Mouse (Mus musculus) ES-E14 (cell line): ENCODE measurements around the gene Lmod1. TPM values are rescaled to one million over a fixed set of nuclear protein-coding genes. Genes with fewer than 3 reads are reported as not detected.

Source experiments
- DNase-seq: peaks from one replicate; pipeline ENCODE4 v3.0.0-alpha.2; 2013; ENCODE audit warnings: low read depth, low spot score
- H3K27ac ChIP-seq: 2 replicates; pipeline ENCODE4 v1.5.1; 2012; ENCODE audit warnings: low read depth, mild to moderate bottlenecking, low read length, moderate library complexity, mixed read lengths; ENCODE audit not compliant: poor library complexity, insufficient read depth, severe bottlenecking
- H3K36me3 ChIP-seq: 2 replicates; pipeline ENCODE4 v1.6.1; 2012; ENCODE audit warnings: mild to moderate bottlenecking, low read length, moderate library complexity, mixed read lengths; ENCODE audit not compliant: control insufficient read depth, poor library complexity, insufficient read depth, severe bottlenecking
- H3K4me1 ChIP-seq, 2 experiments: fragments of 150-350 bp in 1 of 2; sonication (generic) in 1 of 2; 2 replicates each; pipeline ENCODE4 v1.6.1; 2012; ENCODE audit warnings: low read length in 2 of 2, mild to moderate bottlenecking in 1 of 2, mixed read lengths in 1 of 2; ENCODE audit not compliant: control insufficient read depth in 2 of 2, insufficient read depth in 2 of 2, poor library complexity in 1 of 2
- H3K4me3 ChIP-seq, 2 experiments: fragments of 150-350 bp in 1 of 2; sonication (generic) in 1 of 2; 2 replicates each; pipeline ENCODE4 v1.5.1; 2012; ENCODE audit warnings: low read length in 2 of 2, low read depth in 1 of 2, mild to moderate bottlenecking in 1 of 2, mixed read lengths in 1 of 2; ENCODE audit not compliant: insufficient read depth in 1 of 2, poor library complexity in 1 of 2, severe bottlenecking in 1 of 2
- H3K9ac ChIP-seq: 2 replicates; pipeline ENCODE4 v1.6.1; 2012; ENCODE audit warnings: low read depth, mild to moderate bottlenecking, low read length, mixed read lengths; ENCODE audit not compliant: poor library complexity, insufficient read depth, severe bottlenecking
- H3K9me3 ChIP-seq: fragments of 150-350 bp; sonication (generic); 2 replicates; pipeline ENCODE4 v1.6.1; 2012; ENCODE audit warnings: low read depth, mild to moderate bottlenecking, low read length; ENCODE audit not compliant: control insufficient read depth, insufficient read depth
- CHD2 ChIP-seq: IDR thresholded peaks from 2 replicates; pipeline ENCODE4 v1.6.1; 2014; ENCODE audit warnings: mild to moderate bottlenecking, low read depth, low read length, inconsistent platforms
- HCFC1 ChIP-seq: IDR thresholded peaks from 2 replicates; pipeline ENCODE4 v1.6.1; 2012; ENCODE audit warnings: low read length, inconsistent platforms, borderline replicate concordance; ENCODE audit not compliant: insufficient read depth
- MAFK ChIP-seq: IDR thresholded peaks from 2 replicates; pipeline ENCODE4 v1.6.1; 2014; ENCODE audit warnings: mild to moderate bottlenecking, low read depth, low read length, inconsistent platforms; ENCODE audit not compliant: insufficient read depth
- ZC3H11A ChIP-seq: IDR thresholded peaks from 2 replicates; pipeline ENCODE4 v1.6.1; 2012; ENCODE audit warnings: low read depth, mild to moderate bottlenecking, inconsistent platforms, low read length, borderline replicate concordance
- ZNF384 ChIP-seq: IDR thresholded peaks from 2 replicates; pipeline ENCODE4 v1.6.1; 2012; ENCODE audit warnings: low read depth, low read length, inconsistent platforms
- in situ Hi-C, 2 experiments: fragments of 600-800 bp; cut with MboI; formaldehyde crosslinking; loops; one replicate each; pipeline ENCODE4 v1.15.1; 2025; ENCODE audit warnings: low sequenced_read_pairs in 2 of 2, inconsistent platforms in 1 of 2; ENCODE audit not compliant: unreplicated experiment in 2 of 2
- total RNA-seq: library from RNA; depleted of rRNA; stranded (reverse); fragments of 300-350 nt; gene quantifications from 2 replicates; pipeline ENCODE4 v1.2.3, GENCODE M21; 2012

The Lmod1 gene
- total RNA-seq, 1 experiment = 2.6 TPM

GRCm38 (mm10) chr1:135283287-135283825, 41.3 kb upstream of the Lmod1 start:
- in situ Hi-C loops = no loop called here
- H3K36me3 ChIP-seq = peaks cover 3% of the 10 kb centered on the region; the same call in 1 of the 2 replicates
- H3K9ac ChIP-seq = peak overlapping the region; percentile 91
- H3K9me3 ChIP-seq = no peaks in the 10 kb centered on the region
- TF ChIP-seq CHD2 (no peak), HCFC1 (no peak), ZC3H11A (no peak), ZNF384 (no peak), MAFK (no peak)
- H3K27ac ChIP-seq = no peak overlapping the region
- H3K4me1 ChIP-seq = peaks cover 4 to 9% of the 10 kb centered on the region in 2 experiments; a peak in 3 of 4 replicates
- H3K4me3 ChIP-seq = peak overlapping the region; percentile 95 to 96
- no peak for DNase-seq

- H3K9ac ChIP-seq = peak within 1 kb of the TSS; percentile 91
- H3K36me3 ChIP-seq = no peaks in the 10 kb centered on the region
- peaks cover 4 to 9% of the 10 kb centered on the region in 2 experiments; a peak in 3 of 4 replicates for H3K4me1 ChIP-seq
- in situ Hi-C loops = no loop called here
- no peaks in the 10 kb centered on the region for H3K9me3 ChIP-seq
- no peak within 1 kb of the TSS for H3K27ac ChIP-seq
- peak within 1 kb of the TSS; percentile 95 to 96 for H3K4me3 ChIP-seq
- DNase-seq = peak; percentile 64
- TF ChIP-seq HCFC1 (no peak), MAFK (no peak), ZC3H11A (no peak), CHD2 (no peak), ZNF384 (no peak)
Observed at GRCm38 (mm10) chr1:135283826-135284291, 40.7 kb upstream of the Lmod1 start, which contains the start of gene Rnpep. Gene Rnpep (minus strand): TSS chr1:135284084.

GRCm38 (mm10) chr1:135286311-135286710, 38.3 kb upstream of the Lmod1 start:
- no peak overlapping the region for H3K4me3 ChIP-seq
- no peaks in the 10 kb centered on the region for H3K9me3 ChIP-seq
- no peak for DNase-seq
- no peak overlapping the region for H3K9ac ChIP-seq
- in situ Hi-C loops = no loop called here
- H3K27ac ChIP-seq = no peak overlapping the region
- H3K4me1 ChIP-seq = peaks cover 4 to 9% of the 10 kb centered on the region in 2 experiments; a peak in 3 of 4 replicates
- H3K36me3 ChIP-seq = no peaks in the 10 kb centered on the region
- TF ChIP-seq ZNF384 = no peak
- TF ChIP-seq CHD2 = no peak
- no peak for TF ChIP-seq ZC3H11A
- TF ChIP-seq HCFC1 = no peak
- no peak for TF ChIP-seq MAFK

GRCm38 (mm10) chr1:135290908-135291307, 33.7 kb upstream of the Lmod1 start:
- H3K27ac ChIP-seq = no peak overlapping the region
- H3K4me1 ChIP-seq = no peaks in the 10 kb centered on the region
- peaks cover 4% of the 10 kb centered on the region for H3K36me3 ChIP-seq
- in situ Hi-C loops = no loop called here
- DNase-seq = no peak
- no peaks in the 10 kb centered on the region for H3K9me3 ChIP-seq
- no peak for TF ChIP-seq HCFC1
- TF ChIP-seq CHD2 = no peak
- no peak for TF ChIP-seq ZNF384
- no peak for TF ChIP-seq MAFK
- TF ChIP-seq ZC3H11A = no peak
- no peak overlapping the region for H3K9ac ChIP-seq
- H3K4me3 ChIP-seq = no peak overlapping the region
